Mouse (Mus musculus) adrenal gland, adult 8-10 months (tissue): ENCODE measurements around the gene Osbp2. TPM values are rescaled to one million over a fixed set of nuclear protein-coding genes. Genes with fewer than 3 reads are reported as not detected.

Experiments
- DNase-seq: peaks from one replicate; pipeline ENCODE4 v3.0.0; 2022
- total RNA-seq, 4 experiments: library from RNA; stranded (reverse); gene quantifications; 2 replicates each; pipeline ENCODE4 v1.2.4; 2022

The Osbp2 gene
- total RNA-seq, 4 experiments from 2014 or later = 2.1 to 7.4 (median 3.7) TPM

DNA sequence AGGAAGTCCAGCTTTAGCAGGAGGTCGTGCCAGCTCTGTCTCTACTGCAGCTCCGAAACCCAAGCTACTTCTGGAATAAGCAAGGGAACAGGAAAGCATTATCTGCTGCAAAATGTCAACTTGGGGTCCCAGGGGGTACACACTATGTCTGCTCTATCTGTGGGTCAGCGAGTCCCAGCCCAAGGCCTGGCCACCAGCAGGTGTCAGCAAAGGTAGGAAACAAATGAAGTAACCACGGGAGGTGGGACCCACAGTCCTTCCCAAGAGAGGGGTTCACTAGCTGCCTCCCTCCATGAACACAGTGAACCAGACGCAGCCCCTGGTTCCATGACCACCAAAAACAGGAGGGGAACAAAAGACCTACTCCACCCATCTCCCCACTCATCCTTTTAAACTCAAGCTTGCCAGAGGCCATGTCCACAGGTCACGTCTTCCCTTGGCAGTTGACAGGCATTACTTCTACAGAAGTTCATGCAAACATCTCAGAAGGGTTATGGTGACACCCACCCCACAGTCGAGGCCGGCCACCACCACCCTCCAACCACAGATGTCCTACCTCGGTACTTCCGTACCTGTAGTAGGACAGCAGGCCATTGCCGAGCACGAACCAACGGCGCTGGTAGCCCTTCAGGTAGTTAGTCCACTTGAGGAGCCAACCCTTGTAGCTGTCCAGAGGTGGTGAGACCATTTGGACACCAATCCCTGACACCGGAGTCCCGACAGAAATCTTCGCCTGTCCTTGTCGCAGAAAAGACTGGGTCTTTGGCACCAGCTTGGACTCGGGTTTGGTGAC lies 846 bp downstream of the Osbp2 start:
- no peak for DNase-seq

DNA sequence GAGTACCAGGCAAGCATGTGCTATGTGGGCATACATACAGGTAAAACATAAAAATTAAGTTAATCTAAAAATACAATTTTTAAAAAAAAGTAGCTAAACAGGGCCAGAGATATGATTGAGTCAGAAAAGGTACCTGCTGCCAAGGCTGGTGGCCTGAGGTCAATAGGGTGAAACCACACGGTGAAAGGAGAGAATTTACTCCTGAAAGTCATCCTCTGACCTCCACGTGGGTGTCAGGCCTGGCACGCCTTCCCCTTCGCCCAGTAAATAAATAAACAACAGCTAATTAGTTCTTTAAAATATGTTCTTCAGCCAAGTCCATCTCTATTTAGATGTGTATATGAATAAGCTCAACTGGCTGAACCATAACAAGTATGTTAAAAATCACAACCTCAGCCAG lies 3.3 kb downstream of the Osbp2 start:
- DNase-seq = no peak

DNA sequence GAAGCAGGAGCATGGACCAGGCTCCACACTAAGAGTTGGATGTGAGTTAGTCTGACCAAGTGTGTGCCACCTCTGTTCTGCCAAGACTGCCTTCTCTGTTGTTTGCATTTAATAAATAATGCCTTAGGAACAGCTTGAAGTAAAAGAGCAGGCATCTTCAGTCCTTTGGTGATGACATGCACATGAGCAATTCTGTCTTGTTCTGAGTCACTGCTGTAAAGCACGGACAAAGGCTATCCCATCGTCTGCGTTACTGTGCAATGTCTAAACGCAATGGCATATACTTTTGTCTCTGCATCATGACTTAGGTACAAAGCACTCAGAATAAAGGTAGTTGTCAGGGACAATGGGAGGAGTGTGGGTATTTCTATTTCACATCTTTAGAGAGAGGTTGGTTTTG lies 3.9 kb downstream of the Osbp2 start:
- no peak for DNase-seq

DNA sequence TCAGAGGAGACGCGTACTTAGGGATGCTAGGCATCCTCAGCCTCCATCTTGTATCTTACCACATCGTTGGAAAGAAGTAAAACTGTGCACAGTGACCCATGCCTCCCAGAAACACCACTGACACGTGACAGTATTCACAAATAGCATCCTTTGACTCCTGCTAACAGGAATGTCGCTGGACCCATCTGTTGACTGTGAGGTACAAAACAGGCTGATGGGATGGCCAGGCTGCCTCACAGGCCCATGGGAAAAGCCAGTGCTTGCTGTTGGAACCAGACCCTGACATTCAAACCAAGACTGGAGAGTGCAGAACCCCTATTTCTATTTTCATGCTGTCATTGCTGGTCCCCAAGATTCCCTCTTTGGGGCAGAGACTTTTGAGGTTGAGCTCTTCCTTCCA lies 5.8 kb downstream of the Osbp2 start:
- DNase-seq = no peak

DNA sequence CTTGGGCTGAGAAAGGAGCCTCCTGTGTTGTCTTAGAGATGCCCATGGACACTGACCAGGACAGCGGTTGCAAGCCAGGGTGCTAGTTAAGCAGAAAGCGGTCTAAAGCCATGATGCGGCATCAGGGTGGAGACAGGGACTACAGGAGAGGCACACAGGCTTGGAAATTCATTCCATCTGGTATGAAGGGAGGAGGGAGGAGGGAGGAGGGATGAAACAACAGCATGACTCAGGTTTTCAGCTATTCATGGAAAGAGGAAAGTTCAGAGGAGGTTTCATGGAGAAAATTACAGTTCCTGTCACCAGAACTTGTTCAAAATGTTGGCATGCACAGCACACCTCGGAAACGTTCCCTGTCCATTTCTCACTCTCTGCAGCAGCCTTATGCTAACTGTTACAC lies 7.9 kb downstream of the Osbp2 start:
- no peak for DNase-seq

DNA sequence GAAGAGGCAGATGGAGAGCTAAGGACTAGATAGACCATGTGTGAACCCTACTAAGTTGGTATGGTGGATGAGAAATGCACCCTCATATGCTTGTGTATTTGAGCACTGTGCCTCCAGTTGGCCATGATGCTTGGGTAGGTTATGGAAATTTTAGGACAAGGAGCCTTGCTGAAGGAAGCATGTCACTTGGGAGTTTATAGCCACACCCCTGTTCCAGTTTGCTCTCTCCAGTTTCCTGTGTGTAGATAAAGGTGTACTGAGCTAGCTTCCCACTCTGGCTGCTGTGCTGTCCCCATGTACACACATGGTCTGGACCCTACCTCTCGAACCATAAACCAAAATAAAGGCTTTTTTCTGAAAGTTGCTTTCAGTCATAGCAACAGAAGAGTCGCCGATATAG lies 9.5 kb downstream of the Osbp2 start:
- no peak for DNase-seq

DNA sequence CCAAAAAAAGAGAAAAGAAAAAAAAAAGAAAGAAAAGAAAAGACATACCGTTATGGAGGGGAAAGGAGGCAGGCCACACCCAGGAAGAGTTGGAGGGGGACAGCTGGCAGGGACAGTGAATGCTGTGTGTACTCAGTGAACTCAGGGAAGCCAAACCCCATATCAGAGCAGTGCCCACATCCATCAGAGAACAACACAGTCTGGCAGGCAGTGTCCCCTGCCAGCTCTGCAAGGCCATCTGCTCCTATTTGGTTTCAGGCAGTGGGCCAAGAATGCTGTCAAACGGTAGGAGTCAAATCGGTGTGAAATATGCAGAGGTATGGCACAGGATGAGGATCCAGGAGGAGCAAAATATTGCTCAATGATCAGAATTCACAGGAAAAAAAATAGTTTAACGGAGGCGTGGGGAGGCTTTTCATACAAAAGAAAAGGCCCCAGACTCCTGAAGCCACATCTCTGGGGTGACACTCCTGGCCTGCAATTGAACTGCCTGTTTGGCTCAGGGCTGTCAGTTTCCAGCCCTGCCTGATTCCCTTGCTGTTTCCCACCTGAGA lies 10.1 kb downstream of the Osbp2 start:
- DNase-seq = peak; percentile 57

DNA sequence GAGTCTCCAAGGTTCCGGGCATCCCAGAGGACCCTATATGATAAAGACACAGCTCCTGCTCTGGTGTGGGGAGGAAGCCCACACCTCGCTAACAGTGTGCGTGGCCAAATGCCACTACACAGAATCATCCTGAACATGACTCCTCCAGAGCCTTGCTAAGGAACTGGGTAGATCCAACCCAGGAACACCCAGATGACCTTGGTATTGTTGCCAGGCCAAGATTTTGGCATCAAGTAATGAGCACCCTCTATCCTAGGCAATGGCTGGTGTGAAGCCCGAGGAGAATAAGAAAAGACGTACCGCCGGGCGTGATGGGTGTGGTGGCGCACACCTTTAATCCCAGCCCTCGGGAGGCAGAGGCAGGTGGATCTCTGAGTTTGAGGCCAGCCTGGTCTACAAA lies 10.7 kb downstream of the Osbp2 start:
- no peak for DNase-seq

DNA sequence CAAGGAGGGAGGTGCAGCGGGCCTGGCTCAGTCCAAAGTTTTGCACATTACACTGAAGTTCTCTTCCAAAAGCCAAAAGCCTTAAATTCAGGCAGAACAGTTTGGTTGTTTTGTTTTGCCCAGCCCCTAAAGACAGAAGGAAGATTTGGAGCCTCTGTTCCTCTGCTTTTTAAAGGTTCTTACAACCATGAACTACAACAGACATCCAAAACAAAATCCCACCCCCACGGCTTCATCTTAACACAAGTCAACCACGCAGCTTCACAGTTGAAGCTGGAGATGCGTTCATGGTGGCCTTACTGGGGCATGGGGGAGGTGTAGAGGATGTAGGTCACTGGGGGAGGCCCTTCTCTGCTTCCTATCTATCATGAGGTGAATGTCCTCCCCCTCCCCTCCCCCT lies 11.8 kb downstream of the Osbp2 start:
- DNase-seq = no peak

DNA sequence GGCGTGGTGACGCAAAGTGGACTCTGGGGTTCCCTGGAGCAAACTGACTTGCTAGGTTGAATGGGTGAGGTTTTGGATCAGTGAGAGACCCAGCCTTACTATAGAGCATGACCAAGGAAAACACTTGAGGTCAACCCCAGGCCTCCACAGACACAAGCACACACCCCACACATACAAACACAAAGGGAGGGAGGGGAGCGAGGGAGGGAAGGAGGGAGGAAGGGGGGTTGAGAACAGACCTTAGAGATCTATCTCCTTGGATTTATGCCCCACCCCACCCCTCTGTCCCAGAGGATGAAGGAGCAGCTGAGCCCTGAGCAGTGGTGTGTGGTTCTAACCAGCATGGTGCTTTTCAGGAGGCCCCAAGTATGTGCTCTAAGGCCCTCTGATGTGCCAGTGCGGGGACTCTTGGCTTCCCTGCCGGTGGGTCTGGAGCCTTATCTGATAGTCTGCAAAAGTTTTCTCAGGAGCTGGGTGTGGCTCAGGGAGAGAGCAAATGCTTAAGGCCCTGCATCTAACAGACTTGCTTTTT lies 12.9 kb downstream of the Osbp2 start:
- no peak for DNase-seq

DNA sequence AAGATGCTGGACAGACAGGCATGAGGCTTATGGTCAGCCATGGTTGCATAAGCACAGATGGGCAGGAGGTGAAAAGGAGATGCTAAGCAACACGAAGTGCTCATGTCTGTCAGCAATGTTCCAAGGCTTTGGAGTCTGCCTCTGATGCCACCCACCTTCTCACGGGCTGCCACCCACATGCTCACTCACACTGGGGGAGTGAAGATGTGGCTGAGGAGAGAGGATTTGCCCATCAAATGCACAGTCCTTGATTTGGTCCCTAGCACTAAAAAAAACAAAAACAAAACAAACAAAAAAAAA lies 13.4 kb downstream of the Osbp2 start:
- no peak for DNase-seq

DNA sequence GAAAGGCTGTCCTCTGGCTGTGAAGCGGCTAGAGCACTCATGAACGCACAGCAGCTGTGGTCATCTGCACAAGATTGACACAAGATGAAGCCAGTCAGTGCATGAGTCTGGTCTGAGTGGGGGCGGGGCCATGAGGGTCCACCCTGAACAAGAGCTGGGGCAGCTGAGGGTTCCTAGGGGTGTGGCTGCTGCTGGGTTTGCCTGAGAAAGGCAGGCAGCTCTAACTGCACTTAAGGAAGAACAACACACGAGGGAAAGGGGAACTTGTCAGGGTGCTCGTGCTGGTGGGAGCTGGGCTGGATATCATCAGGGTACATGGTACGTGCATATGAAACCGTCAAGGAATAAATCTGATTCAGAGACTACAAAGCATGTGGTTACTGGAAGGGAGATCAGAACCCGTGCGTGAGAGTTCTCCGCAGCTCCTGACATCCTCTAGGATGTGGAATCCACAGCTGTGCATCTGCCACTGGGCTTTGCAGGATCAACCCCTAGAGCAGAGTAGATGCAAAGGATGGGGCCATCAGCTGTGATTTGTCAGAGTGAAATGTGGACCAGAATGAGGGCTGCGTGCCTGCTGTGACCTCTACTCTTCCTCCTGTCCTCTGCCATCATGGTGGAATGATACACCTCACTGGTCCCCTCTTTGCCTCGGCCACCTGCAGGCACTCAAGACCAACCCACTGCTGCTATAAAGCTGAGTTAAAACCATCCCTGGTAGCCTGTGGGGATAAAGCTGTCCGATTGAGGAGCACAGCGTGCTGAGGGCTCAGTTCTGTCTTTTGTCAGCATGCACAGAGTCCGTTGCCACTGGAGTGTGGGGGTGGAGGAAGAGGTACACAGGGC lies 14.0 kb downstream of the Osbp2 start:
- no peak for DNase-seq

DNA sequence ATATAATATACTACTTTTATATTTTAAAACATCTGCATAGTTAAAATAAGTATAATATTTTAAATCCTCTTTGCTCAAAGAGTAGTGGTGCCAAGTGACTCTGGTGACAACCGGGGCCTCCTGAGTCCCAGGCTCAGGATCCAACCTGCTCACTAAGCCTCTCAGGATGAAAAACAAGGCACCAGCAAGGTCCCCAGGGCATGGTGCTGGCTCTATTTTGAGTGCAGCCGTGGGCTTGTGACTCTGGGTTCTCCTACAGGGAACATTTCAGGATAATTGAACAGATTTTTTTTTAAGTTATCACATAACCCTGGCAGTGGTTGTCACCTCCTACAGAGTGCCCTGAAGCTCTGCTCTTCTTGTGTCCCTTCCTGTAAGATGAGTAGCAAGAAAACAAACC lies 17.4 kb downstream of the Osbp2 start:
- DNase-seq = no peak

DNA sequence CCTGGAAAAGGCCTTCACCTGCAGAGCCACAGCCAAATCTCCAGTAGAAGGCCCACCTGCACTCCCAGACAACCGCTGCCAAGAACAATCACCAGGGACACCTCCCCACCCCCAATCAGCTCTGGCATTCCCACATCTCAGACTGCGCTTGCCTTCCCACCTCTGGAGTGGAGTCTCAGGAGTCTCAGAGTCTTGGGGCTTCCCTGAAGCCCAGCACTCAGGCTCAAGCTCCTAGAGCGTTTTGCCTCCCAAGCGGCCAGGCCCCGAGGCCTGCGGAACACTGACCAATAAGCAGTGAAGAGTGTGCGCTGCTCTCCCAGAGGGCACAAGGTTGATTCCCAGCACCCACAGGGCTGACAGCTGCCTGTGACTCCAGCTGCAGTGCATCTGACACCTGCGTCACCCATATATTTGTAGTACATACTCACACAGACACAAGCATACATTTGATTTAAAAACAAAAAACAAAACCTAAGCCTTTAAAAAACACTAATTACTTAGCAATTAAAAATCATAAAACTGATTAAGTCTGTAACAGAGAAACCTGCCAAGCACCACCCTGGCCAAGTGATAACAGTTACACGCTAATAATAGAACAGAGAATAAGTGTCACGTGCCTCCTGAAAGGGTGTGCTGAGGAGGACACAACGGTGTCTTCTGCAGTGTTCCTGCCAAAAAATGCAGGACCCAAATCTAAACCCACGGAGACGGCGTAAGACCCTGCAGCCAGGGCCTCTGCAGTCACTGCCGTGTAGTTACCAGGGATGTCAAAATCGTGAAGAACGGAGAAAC lies 19.6 kb downstream of the Osbp2 start:
- no peak for DNase-seq

DNA sequence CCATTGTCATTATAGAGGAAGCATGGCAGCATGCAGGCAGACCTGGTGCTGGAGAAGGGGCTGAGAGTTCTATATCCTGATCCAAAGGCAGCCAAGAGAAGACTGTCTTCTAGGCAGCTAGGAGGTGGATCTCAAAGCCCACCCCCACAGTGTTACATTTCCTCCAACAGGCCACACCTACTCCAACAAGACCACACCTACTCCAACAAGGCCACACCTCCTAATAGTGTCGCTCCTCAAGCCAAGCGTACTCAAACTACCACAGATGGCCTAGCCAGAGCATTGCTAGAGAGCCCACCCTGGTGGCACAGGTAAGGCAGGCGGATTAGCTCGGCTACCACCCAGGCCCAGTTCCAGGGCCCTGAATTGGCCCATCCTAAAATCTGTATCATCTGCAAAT lies 28.4 kb downstream of the Osbp2 start:
- no peak for DNase-seq

DNA sequence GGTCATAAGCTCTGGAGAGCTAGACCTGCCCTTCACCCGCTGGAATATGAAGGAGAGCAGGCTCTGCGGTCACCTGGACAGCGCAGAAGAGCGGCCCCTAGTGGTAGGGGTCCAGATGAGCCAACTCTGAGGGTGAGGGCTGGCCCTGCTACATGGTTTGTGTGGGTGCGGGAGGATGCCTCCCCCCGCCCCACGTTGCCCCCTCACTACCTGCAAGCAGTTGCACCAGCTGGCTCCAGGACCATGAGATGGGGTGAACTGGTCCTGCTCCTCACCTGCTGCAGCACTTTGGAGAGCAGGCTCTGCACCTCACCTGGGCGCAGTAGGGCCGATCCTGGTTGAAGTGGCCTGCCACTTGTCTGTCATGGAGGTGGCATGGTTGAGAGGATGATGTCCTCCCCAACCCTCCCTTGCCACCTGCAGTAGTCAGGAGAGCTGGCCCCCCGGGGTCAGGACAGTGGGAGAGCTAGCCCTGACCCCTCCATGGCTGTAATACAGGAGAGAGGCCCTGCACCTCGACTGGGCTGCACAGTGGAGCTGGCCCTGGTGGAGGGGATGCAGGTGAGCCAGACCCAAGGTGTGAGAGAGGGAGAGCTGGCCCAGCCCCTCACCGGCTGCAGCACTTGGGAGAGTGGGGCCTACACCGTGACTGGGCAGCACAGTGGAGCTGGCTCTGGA lies 29.1 kb downstream of the Osbp2 start:
- DNase-seq = no peak

DNA sequence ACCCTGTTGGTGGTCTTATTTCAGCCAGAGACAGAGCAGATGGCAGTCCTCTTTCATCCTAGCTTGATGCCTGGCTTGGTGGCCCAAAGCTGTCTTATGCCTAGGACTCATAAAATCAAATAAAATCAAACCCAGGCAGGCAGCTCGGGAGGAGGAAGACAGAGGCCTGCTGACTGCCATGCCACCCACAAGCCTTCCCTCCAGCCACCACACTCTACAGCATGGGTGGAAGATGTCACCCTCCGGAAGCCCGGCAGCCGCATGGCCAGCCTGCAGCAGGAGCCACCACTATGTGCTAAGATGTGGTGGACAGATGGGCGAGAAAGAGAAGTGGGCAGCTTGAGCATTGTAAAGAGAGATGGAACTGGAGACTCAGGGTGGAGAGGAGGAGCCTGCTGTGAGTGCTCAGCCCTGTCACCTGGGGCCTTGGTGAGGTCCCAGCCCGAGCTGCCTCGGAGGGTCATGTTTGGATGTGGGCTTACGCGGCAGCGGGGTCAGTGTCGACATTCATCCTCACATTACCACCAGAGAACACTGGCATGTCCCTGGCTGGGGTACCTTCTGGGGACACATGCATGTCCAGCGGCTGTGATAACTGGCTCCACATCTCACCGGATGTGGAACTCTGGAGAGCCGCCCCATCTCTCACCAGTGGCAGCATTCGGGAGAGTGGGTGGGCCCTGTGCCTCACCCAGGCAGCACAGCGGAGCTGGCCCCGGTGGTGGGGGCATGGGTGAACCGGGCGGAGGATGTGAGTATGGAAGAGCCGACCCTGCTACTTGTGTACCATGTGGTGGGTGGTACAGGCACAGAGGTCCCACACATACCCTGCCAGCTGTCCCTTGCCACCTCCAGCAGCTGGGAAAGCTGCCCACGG lies 29.9 kb downstream of the Osbp2 start:
- DNase-seq = no peak

DNA sequence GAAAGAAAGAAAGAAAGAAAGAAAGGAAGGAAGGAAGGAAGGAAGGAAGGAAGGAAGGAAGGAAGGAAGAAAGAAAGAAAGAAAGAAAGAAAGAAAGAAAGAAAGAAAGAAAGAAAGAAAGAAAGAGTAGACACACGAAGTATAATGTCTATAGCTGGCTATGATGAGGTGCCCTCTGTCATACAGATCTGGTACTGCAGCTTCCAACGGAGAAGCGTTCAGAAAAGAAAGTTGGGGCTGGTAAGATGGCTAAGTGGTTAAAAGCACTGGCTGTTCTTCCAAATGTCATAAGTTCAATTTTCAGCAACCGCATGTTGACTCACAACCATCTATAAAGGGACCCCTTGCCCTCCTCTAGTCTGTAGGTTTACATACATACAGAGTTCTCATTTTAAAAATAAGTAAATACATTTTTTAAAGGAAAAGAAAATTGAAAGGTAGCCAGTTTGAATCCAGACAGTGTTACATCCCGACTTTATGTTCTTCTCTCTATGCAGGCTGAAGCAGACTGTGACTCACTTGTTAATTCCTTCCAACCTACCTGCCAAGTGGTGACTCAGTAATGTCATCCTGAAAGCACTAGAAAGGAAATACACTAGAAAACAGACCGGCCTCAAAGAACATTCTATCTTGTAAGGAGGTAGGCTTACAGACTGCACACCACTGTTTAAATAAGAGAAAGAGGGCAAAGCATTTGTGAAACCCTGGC lies 31.4 kb downstream of the Osbp2 start:
- no peak for DNase-seq

DNA sequence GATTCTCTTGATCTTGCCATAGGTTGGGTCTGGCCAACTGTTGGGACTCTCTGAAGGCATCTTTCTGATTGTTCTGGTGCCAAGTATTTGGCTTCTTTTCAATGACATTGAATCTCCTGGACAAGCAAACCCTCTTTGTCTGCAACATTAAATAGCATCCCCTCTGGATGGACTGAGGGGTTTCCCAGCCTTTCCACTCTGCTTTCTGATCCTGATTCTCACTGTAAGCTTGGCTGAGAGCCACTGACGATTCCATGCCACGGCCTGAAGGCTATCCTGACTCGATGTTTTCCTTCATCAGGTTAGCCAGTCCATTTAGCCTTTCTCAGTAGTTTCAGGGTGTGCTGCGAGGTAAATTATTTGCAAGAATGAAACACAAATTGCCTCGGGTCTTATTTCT lies 34.0 kb downstream of the Osbp2 start:
- DNase-seq = no peak

DNA sequence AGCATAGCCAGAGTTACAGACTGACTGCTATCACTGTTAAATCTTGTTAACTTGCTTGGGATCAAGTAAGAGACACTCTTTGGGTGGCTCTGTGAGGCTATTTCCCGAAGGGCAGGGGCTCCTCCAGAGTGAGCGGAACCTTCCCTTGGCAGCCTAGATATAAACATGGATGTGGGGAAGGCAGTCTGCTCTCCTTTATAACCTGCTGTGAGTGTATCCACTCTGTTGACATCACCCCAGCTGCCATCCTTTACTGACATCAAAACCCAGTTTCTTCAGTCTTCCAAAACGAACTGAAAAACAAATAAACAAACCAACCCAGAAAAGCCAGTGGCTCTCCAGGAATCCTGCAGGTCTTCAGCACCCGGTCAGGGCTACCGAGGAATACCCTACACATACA lies 39.6 kb downstream of the Osbp2 start:
- no peak for DNase-seq

DNA sequence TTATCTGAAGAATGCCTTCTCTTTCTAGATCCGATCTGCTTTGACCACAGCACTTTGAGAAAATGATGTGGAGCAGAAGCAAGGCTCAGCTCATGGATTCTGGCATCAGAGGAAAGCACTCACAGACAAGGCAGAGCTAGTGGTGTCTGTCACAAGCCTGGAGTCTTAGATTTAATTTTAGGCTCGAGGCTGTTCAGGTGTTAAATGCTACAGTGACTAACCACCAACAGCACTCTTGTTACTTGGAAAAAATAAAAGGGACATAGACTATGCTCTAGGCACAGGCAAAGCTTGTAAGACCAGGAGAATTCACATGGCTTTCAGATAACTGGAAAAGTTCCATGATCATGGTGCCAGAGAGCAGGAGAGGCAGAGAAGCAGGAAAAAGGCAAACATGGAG lies 40.3 kb downstream of the Osbp2 start:
- DNase-seq = no peak
